Comparison of ENCODE assay signal across 9 mouse cellular contexts in genomic region chr2:163349411-163349810, GRCm38 (mm10). TPM values are rescaled to one million over a fixed set of nuclear protein-coding genes. Genes with fewer than 3 reads are reported as not detected.
DNase-seq lines count a peak whose midpoint lies in the region; ATAC-seq lines count a peak whose summit lies in the region.
"Had no signal": no experiment of that assay in that cellular context is flagged by ENCODE, and none has a peak within 500 bp of the region (broad histone marks: within the 10 kb centered on the region; RNA-seq: fewer than 3 reads in every experiment).

No protein-coding gene starts in this region.

- no peaks in the 10 kb centered on the region for H3K4me1 ChIP-seq in forebrain, embryonic 14.5 days (ENCODE audit: control insufficient read depth, insufficient read depth, low read length)
- peaks cover 11% of the 10 kb centered on the region for H3K4me1 ChIP-seq in forebrain, embryonic 10.5 days
- peaks cover 30% of the 10 kb centered on the region for H3K4me1 ChIP-seq in limb, embryonic 15.5 days
- H3K4me1 ChIP-seq: midbrain, embryonic 12.5 days had no signal

- H3K4me3 ChIP-seq in forebrain, embryonic 14.5 days (ENCODE audit: low read depth, low read length) = no peak overlapping the region
- H3K4me3 ChIP-seq in forebrain, embryonic 10.5 days = no peak overlapping the region
- no peak overlapping the region for H3K4me3 ChIP-seq in limb, embryonic 15.5 days
- H3K4me3 ChIP-seq: midbrain, embryonic 12.5 days had no signal

- no peak overlapping the region for H3K4me2 ChIP-seq in forebrain, embryonic 14.5 days (ENCODE audit: low read length)
- H3K4me2 ChIP-seq in limb, embryonic 15.5 days = no peak overlapping the region
- H3K4me2 ChIP-seq: midbrain, embryonic 12.5 days had no signal

- no peaks in the 10 kb centered on the region for H3K9me3 ChIP-seq in forebrain, embryonic 14.5 days (replicated peaks; ENCODE audit: control insufficient read depth, low read length)
- H3K9me3 ChIP-seq in forebrain, embryonic 10.5 days = no peaks in the 10 kb centered on the region
- no peaks in the 10 kb centered on the region for H3K9me3 ChIP-seq in limb, embryonic 15.5 days
- H3K9me3 ChIP-seq: midbrain, embryonic 12.5 days had no signal

- H3K27me3 ChIP-seq in forebrain, embryonic 14.5 days (replicated peaks; ENCODE audit: control insufficient read depth, insufficient read depth, low read length) = no peaks in the 10 kb centered on the region
- no peaks in the 10 kb centered on the region for H3K27me3 ChIP-seq in forebrain, embryonic 10.5 days (ENCODE audit: poor library complexity, severe bottlenecking)
- H3K27me3 ChIP-seq in limb, embryonic 15.5 days = no peaks in the 10 kb centered on the region

- peak; percentile 65 for DNase-seq in forebrain, embryonic 14.5 days (ENCODE audit: low spot score)
- no peak for DNase-seq in forebrain, embryonic 10.5 days (ENCODE audit: extremely low spot score, low spot score)
- peak; percentile 16 to 56 for DNase-seq in layer of hippocampus, adult 18-20 months (ENCODE audit: low spot score in 2 of 2)
- DNase-seq in layer of hippocampus, postnatal 10 days (ENCODE audit: low spot score in 2 of 2) = no peak
- peak; percentile 72 for DNase-seq in brain, adult 2 months (ENCODE audit: low read depth, low spot score)
- DNase-seq in cerebellum, postnatal 36 days = no peak

- no peak overlapping the region for H3K27ac ChIP-seq in forebrain, embryonic 14.5 days (ENCODE audit: low read depth, low read length)
- H3K27ac ChIP-seq in forebrain, embryonic 10.5 days = no peak overlapping the region
- peak overlapping the region; percentile 75 for H3K27ac ChIP-seq in limb, embryonic 15.5 days
- H3K27ac ChIP-seq: midbrain, embryonic 12.5 days had no signal

- WGBS in forebrain, embryonic 14.5 days = 64% methylated on average over 9 of the region's 9 CpGs
- 82% methylated on average over 9 of the region's 9 CpGs for WGBS in forebrain, embryonic 10.5 days
- WGBS in limb, embryonic 15.5 days = 49% methylated on average over 9 of the region's 9 CpGs

- H3K36me3 ChIP-seq in forebrain, embryonic 14.5 days (ENCODE audit: control insufficient read depth, insufficient read depth, low read length) = no peaks in the 10 kb centered on the region
- H3K36me3 ChIP-seq in forebrain, embryonic 10.5 days (replicated peaks) = no peaks in the 10 kb centered on the region
- no peaks in the 10 kb centered on the region for H3K36me3 ChIP-seq in limb, embryonic 15.5 days
- H3K36me3 ChIP-seq: midbrain, embryonic 12.5 days had no signal

- ATAC-seq in forebrain, embryonic 14.5 days = no peak
- no peak for ATAC-seq in limb, embryonic 15.5 days (ENCODE audit: insufficient number of reproducible peaks, low FRiP score, low TSS enrichment, low read depth)
- ATAC-seq in inflammation-experienced regulatory T-cells, adult 6 months = no peak

- H3K9ac ChIP-seq in forebrain, embryonic 14.5 days (ENCODE audit: low read length) = no peak overlapping the region
- no peak overlapping the region for H3K9ac ChIP-seq in limb, embryonic 15.5 days
- H3K9ac ChIP-seq: midbrain, embryonic 12.5 days had no signal

RNA-seq across cellular contexts. Expression of gene Jph2, which starts 48.4 kb away (rescaled TPM):
- 0.08 and 0.15 TPM in 2 replicates for polyA plus RNA-seq in forebrain, embryonic 14.5 days (2014; fragmentation: Nextera tagmentation; extraction: Ambion mirVana)
- 0.34 and 0.47 TPM in 2 replicates for polyA plus RNA-seq in forebrain, embryonic 10.5 days (2016; fragmentation: Nextera tagmentation; extraction: Ambion mirVana)
- total RNA-seq in layer of hippocampus, adult 18-20 months (2021) = under 1 TPM; 0.25 to 0.27 TPM
- 1 to 10 TPM in 1 of 2 experiments, under 1 TPM in 1; 0.78 to 1.0 TPM for total RNA-seq in layer of hippocampus, postnatal 10 days (2021)
- polyA plus RNA-seq in limb, embryonic 15.5 days (2015; fragmentation: Nextera tagmentation; extraction: Ambion mirVana) = 2.9 and 4.5 TPM in 2 replicates
- not detected for polyA plus RNA-seq in inflammation-experienced regulatory T-cells, adult 6 months (2017; shearing (Covaris generic))

Comparison
In these comparisons a context has a peak if more than half of its experiments do, and no peak if none do; other contexts are left out.
1. DNase-seq: peak in forebrain, embryonic 14.5 days (single experiment), layer of hippocampus, adult 18-20 months (2 of 2) and brain, adult 2 months (single experiment); none in forebrain, embryonic 10.5 days (single experiment), layer of hippocampus, postnatal 10 days (0 of 2) and cerebellum, postnatal 36 days (0 of 2).